Mouse (Mus musculus): ENCODE measurements at regions not wholly inside any gene's neighbourhood (a gene's known extent, or its start where the extent isn't known, plus 50 kb on each side); places are given as distances from the start of the nearest gene placed in this dataset.

DNA sequence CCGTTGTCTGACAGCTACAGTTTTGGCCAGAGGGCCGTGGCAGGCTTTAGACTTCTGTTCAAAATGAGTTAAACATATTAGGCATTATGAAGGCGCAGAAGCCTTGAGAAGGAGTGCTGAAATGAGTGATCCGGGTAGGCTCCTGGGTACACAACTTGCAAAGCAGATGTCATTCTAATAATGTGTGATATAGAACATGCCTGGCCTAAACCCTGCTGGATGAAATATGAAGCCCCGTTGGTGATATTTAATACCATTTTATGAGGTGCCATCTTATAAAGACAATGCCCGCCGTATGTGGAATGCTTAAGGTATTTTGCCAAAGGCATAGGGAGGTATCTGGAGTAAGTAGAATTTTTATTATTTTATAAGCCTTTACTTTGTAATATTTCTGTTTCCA is 705.6 kb downstream of the Bcl11a start:
- Histone ChIP-seq H3K4me1 (ENCODE audit: insufficient read depth, low read length) (no peaks in the 10 kb centered on the region), H3K9ac (replicated peaks; ENCODE audit: low read length) (no peak overlapping the region), H3K4me2 (replicated peaks; ENCODE audit: low read depth, low read length) (no peak overlapping the region), H3K36me3 (ENCODE audit: insufficient read depth, low read length) (no peaks in the 10 kb centered on the region), H3K27me3 (ENCODE audit: insufficient read depth, low read length) (no peaks in the 10 kb centered on the region), H3K27ac (ENCODE audit: low read length) (no peak overlapping the region), H3K9me3 (ENCODE audit: low read length) (peaks cover 7% of the 10 kb centered on the region; the same call in 1 of the 2 replicates), H3K4me3 (ENCODE audit: low read length) (no peak overlapping the region)
- 78% methylated on average over 7 of the region's 7 CpGs for WGBS
- ATAC-seq (ENCODE audit: low FRiP score, low TSS enrichment): no peak

DNA sequence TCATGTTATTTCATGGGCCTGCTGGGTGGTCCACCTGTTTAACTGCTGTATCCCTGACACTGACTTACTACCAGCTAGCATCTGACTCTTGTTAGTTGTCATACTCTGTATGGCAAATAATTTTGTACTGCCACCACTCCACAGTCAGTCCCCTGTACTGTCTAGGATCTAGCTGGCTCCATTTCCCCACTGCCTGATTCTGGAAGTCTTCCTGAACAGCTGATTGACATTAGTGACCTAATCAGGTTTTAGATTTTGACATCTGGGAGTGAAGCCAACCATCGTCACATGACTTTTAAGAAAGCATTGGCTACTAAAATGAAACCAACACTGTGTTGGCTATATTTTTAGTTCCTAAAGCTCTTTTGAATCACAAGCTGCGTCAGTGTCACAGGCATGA is 711.3 kb downstream of the Bcl11a start:
- no peak overlapping the region for H3K27ac ChIP-seq (ENCODE audit: low read length)
- WGBS: 69% methylated on average over 2 of the region's 2 CpGs
- no peak overlapping the region for H3K9ac ChIP-seq (replicated peaks; ENCODE audit: low read length)
- ATAC-seq (ENCODE audit: low FRiP score, low TSS enrichment): no peak
- H3K4me1 ChIP-seq (ENCODE audit: insufficient read depth, low read length): no peaks in the 10 kb centered on the region
- no peak overlapping the region for H3K4me2 ChIP-seq (replicated peaks; ENCODE audit: low read depth, low read length)
- no peak overlapping the region for H3K4me3 ChIP-seq (ENCODE audit: low read length)
- no peaks in the 10 kb centered on the region for H3K36me3 ChIP-seq (ENCODE audit: insufficient read depth, low read length)
- H3K27me3 ChIP-seq (ENCODE audit: insufficient read depth, low read length): no peaks in the 10 kb centered on the region
- peaks cover 7% of the 10 kb centered on the region; the same call in 1 of the 2 replicates for H3K9me3 ChIP-seq (ENCODE audit: low read length)

DNA sequence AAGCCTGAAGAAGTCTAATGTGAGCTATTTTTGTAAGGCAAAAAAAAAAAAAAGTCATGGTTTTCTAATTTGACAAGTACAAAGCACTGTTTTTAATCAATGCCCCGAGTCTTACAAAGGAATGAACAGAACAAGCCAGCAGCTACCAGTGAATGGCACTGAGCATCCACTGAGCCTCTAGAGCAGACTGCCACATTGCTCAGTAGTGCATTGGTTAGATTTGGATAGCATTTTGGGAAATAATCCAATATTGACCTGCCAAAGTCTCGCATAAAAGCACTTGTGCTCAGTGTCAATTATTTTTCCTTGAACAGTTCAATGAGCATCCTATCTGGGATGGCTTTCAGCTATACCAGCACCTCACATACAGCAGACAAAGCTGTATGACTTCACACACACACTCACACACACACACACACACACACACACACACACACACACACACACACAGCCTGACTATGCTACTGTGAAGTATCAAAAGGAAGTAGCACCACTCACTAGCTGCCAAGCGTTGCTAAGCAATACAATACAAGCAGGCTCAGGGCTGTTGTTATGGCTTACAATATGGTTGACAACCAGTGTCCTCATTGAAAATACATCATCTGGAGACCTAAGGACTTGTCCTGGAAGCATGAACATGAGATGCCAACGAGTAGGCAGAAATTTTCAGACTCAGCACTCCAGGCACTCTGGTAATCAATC is 717.8 kb downstream of the Bcl11a start:
- no peak for ATAC-seq (ENCODE audit: low FRiP score, low TSS enrichment)
- no peak overlapping the region for H3K4me3 ChIP-seq (ENCODE audit: low read length)
- H3K27ac ChIP-seq (ENCODE audit: low read length): no peak overlapping the region
- H3K9ac ChIP-seq (replicated peaks; ENCODE audit: low read length): no peak overlapping the region
- H3K9me3 ChIP-seq (ENCODE audit: low read length): no peaks in the 10 kb centered on the region
- H3K4me2 ChIP-seq (replicated peaks; ENCODE audit: low read depth, low read length): no peak overlapping the region
- no peaks in the 10 kb centered on the region for H3K27me3 ChIP-seq (ENCODE audit: insufficient read depth, low read length)
- 82% methylated on average over 4 of the region's 4 CpGs for WGBS
- no peaks in the 10 kb centered on the region for H3K36me3 ChIP-seq (ENCODE audit: insufficient read depth, low read length)
- no peaks in the 10 kb centered on the region for H3K4me1 ChIP-seq (ENCODE audit: insufficient read depth, low read length)

DNA sequence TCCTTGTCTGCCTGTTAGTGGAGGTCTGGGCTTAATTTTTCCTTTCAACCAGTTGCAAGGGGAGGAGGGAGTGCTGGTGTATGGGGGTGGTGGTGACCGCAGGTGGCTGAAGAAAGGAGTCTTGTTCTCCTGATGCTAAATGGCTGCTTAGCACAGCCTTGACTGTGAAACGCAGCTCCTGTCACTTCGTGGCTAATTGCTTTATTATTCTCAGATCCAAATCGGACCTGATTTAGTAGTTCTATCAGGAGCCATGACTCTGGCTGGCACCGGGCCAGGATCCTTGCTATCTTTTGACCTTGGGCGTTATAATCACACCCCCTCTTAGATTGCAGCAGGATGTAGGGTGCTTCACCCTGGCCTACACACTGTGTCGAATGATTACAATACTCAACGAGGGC is 726.8 kb downstream of the Bcl11a start:
- no peak overlapping the region for H3K4me2 ChIP-seq (replicated peaks; ENCODE audit: low read depth, low read length)
- no peak overlapping the region for H3K9ac ChIP-seq (replicated peaks; ENCODE audit: low read length)
- ATAC-seq (ENCODE audit: low FRiP score, low TSS enrichment): no peak
- no peaks in the 10 kb centered on the region for H3K27me3 ChIP-seq (ENCODE audit: insufficient read depth, low read length)
- no peaks in the 10 kb centered on the region for H3K9me3 ChIP-seq (ENCODE audit: low read length)
- WGBS: 24% methylated on average over 8 of the region's 8 CpGs
- no peak overlapping the region for H3K27ac ChIP-seq (ENCODE audit: low read length)
- no peaks in the 10 kb centered on the region for H3K4me1 ChIP-seq (ENCODE audit: insufficient read depth, low read length)
- no peak overlapping the region for H3K4me3 ChIP-seq (ENCODE audit: low read length)
- no peaks in the 10 kb centered on the region for H3K36me3 ChIP-seq (ENCODE audit: insufficient read depth, low read length)

DNA sequence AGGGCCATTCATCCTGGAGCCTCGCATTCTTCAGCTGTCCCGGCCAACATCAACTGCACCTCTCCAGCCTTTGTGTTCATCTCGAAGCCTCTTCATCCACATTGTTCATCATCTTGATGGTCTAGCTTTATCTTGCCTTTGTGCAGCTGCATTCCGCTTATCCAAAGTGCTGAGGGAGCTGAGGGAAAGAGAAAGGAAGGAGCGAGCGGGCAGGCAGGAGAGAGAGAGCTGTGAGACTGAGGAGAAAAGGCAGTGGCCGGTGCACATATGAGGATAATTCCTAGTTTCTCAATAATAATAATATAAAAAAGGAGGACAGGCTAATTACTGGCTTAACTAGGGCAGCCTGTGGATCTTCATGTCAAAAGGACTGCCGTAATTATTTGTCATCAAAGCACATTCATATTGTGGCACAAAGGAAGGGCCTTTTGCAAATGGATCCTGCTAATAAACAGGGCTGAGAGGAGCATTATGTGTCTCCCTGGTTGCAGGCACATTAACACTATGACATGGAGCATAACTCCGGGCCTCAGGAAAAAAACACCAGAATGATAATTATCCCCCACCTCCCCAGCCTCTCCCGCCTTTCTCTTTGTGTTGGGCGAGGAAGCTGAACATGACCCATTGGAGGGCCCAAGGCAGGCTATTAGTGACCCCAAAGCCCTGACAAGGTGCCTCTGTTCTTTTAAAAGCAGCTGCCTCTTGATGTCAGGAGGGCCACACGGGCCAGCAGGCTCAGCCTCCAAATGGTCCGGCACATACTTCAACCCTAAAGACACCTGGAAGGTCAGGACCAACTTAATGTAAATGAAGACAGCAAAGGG is 751.9 kb downstream of the Bcl11a start:
- Histone ChIP-seq H3K9me3 (ENCODE audit: low read length) (no peaks in the 10 kb centered on the region), H3K36me3 (ENCODE audit: insufficient read depth, low read length) (no peaks in the 10 kb centered on the region), H3K9ac (replicated peaks; ENCODE audit: low read length) (no peak overlapping the region), H3K4me3 (ENCODE audit: low read length) (no peak overlapping the region), H3K27ac (ENCODE audit: low read length) (no peak overlapping the region), H3K4me1 (ENCODE audit: insufficient read depth, low read length) (no peaks in the 10 kb centered on the region), H3K4me2 (replicated peaks; ENCODE audit: low read depth, low read length) (no peak overlapping the region), H3K27me3 (ENCODE audit: insufficient read depth, low read length) (no peaks in the 10 kb centered on the region)
- WGBS: 65% methylated on average over 13 of the region's 13 CpGs
- no peak for ATAC-seq (ENCODE audit: low FRiP score, low TSS enrichment)

DNA sequence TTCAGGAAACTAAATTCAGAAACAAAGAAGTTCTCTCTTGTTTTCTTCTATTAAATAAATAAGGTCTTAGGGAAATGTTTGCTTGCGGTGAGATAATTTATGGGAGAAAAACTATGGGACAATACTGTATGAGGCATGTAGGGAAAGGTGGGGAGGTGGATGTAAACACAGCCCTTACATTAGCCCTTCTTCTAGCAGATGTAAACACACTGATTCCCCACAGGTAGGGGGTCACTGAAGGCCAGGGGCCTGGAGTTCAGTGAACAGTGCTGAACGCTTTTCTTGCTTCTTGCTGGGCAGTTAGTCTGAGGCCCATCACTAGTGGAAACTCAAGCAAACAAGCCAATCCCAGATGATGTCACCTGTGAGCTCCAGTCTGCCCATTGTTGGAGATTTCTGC is 752.6 kb downstream of the Bcl11a start:
- ATAC-seq (ENCODE audit: low FRiP score, low TSS enrichment): no peak
- no peak overlapping the region for H3K4me3 ChIP-seq (ENCODE audit: low read length)
- no peaks in the 10 kb centered on the region for H3K36me3 ChIP-seq (ENCODE audit: insufficient read depth, low read length)
- H3K9ac ChIP-seq (replicated peaks; ENCODE audit: low read length): no peak overlapping the region
- H3K4me1 ChIP-seq (ENCODE audit: insufficient read depth, low read length): no peaks in the 10 kb centered on the region
- H3K27me3 ChIP-seq (ENCODE audit: insufficient read depth, low read length): no peaks in the 10 kb centered on the region
- no peak overlapping the region for H3K27ac ChIP-seq (ENCODE audit: low read length)
- H3K9me3 ChIP-seq (ENCODE audit: low read length): no peaks in the 10 kb centered on the region
- no peak overlapping the region for H3K4me2 ChIP-seq (replicated peaks; ENCODE audit: low read depth, low read length)
- 64% methylated on average over 2 of the region's 2 CpGs for WGBS

DNA sequence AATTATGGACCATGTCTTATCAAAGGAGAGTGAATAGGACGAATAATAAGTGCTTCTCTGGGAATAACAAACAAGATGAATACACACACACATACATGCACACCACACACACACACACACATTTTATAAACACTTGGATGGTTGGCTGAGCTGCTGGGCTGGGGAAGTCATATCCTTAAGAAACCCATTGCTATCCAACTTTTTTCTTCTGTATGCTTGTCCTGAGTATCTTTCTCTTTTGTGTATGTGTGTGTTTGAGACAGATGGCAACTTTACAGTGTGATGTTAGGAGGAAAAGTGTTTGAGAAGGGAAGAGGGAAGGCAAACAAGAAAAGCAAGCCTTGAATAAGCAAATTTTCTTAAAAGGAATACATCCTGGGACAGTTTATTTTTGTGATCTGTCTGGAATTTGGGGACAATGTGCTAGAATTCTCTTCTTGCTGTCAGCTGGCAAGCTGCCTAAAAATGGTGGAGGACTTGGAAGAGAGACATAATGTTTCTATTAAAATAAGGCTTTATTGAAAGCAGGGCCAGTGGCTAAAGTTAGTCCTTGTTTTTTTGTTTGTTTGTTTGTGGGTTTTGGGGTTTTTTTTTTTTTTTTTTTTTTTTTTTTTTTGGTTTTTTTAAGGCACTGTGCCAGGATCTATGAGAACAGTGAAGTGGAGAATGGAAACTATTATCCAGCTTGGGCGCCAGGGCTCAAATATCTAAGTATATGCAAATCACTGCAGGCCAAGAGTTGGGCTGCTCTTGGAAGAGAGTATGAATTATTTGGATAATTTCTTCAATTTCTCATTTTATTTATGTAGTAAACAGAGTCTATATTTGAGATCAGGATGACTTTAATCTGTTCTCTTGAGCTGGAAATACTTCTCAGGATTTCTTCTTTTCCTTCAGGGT is 766.2 kb downstream of the Bcl11a start:
- no peaks in the 10 kb centered on the region for H3K36me3 ChIP-seq (ENCODE audit: insufficient read depth, low read length)
- no peaks in the 10 kb centered on the region for H3K4me1 ChIP-seq (ENCODE audit: insufficient read depth, low read length)
- no peak overlapping the region for H3K27ac ChIP-seq (ENCODE audit: low read length)
- H3K4me2 ChIP-seq (replicated peaks; ENCODE audit: low read depth, low read length): no peak overlapping the region
- no peaks in the 10 kb centered on the region for H3K27me3 ChIP-seq (ENCODE audit: insufficient read depth, low read length)
- ATAC-seq (ENCODE audit: low FRiP score, low TSS enrichment): no peak
- WGBS: 81% methylated on average over 2 of the region's 2 CpGs
- no peaks in the 10 kb centered on the region for H3K9me3 ChIP-seq (ENCODE audit: low read length)
- H3K9ac ChIP-seq (replicated peaks; ENCODE audit: low read length): no peak overlapping the region
- H3K4me3 ChIP-seq (ENCODE audit: low read length): no peak overlapping the region

DNA sequence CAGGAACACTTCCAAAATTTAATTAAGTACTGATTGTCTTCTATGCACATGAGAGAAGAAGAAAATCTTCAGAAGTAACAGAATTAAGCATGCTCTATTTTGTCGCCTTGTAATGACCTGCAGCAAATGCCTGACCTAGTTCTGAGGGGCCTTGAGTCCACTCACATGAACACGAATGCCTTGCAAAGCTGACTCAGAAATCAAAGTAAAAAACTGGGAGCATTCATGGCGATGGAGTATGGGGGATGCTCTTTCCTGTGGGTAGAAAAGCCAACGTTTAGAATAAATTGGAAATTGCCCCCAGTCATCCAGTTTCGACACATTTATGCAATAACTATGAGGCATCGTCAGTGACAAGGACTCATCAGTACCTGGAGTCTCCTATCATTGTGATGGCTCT is 779.1 kb downstream of the Bcl11a start:
- 79% methylated on average over 6 of the region's 6 CpGs for WGBS
- no peaks in the 10 kb centered on the region for H3K27me3 ChIP-seq (ENCODE audit: insufficient read depth, low read length)

DNA sequence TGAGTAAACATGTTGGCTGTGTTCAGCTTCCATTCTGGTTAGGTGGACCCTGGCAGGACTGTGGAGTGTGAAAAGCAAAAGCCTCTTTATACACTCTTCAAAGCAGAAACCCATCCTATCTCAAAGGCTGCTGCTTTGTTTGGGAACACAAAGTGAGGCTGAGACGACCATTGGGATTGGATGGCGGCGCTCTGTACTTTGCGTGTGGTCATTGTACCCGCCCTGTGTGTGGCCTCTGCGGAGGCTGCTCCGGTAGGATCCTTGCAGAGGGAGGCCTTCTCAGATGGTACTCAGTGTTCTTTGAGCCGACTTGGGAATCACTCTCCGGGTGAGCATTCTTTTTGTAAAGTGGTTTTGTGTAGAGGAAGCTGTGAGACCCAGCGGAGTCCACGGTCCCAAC is 786.8 kb downstream of the Bcl11a start:
- 86% methylated on average over 11 of the region's 11 CpGs for WGBS
- Histone ChIP-seq H3K27me3 (ENCODE audit: insufficient read depth, low read length) (no peaks in the 10 kb centered on the region), H3K4me2 (replicated peaks; ENCODE audit: low read depth, low read length) (no peak overlapping the region), H3K27ac (ENCODE audit: low read length) (no peak overlapping the region), H3K9ac (replicated peaks; ENCODE audit: low read length) (no peak overlapping the region), H3K4me3 (ENCODE audit: low read length) (no peak overlapping the region), H3K4me1 (ENCODE audit: insufficient read depth, low read length) (no peaks in the 10 kb centered on the region), H3K36me3 (ENCODE audit: insufficient read depth, low read length) (no peaks in the 10 kb centered on the region), H3K9me3 (ENCODE audit: low read length) (no peaks in the 10 kb centered on the region)
- no peak for ATAC-seq (ENCODE audit: low FRiP score, low TSS enrichment)

More for the DNA sequence above, 779.1 kb downstream of the Bcl11a start:
- Histone ChIP-seq H3K36me3 (ENCODE audit: insufficient read depth, low read length) (no peaks in the 10 kb centered on the region), H3K4me3 (ENCODE audit: low read length) (no peak overlapping the region), H3K9ac (replicated peaks; ENCODE audit: low read length) (no peak overlapping the region), H3K9me3 (ENCODE audit: low read length) (no peaks in the 10 kb centered on the region), H3K4me1 (ENCODE audit: insufficient read depth, low read length) (no peaks in the 10 kb centered on the region), H3K4me2 (replicated peaks; ENCODE audit: low read depth, low read length) (no peak overlapping the region), H3K27ac (ENCODE audit: low read length) (no peak overlapping the region)
- ATAC-seq (ENCODE audit: low FRiP score, low TSS enrichment): no peak

All from kidney, embryonic 16.5 days (tissue).